Mouse (Mus musculus): ENCODE data around the gene Zc3h12d. TPM values are rescaled to one million over a fixed set of nuclear protein-coding genes. Genes with fewer than 3 reads are reported as not detected.

Zc3h12d gene
- polyA plus RNA-seq, 1 experiment: not detected

DNA sequence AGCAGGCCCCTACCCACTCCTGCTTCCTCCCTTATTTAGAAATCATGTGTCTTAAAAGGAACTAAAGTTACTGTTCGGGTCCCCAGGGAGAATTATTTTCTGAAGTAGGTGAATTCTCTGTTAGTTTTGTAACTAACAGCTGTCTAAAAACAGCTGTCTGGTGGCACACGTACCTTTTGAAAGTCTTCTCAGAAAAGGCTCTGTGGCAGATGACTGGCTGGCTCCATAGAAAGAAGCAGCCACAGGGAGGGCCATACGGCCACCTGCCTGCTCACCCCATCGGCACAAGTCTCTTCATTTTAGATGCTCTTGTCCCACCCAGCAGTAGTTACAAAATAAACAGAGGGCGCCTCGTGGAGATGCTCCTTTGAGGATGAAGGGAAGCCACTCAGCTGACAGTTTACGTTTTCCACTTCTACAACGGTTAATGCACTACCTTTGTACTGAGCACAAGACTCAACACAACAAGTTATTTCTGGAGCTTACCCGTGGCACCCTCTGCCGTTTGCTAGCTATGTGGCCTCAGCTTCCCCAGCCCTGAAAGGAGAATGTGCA lies 2.5 kb downstream of the Zc3h12d start:
- no peak for TF ChIP-seq MAX (IDR thresholded peaks at IDR 0.05)
- H3ac ChIP-seq (ENCODE audit: control insufficient read depth, insufficient read length, low read depth): no peak overlapping the region
- no peaks in the 10 kb centered on the region for H3K79me2 ChIP-seq (ENCODE audit: control insufficient read depth, insufficient read depth)
- H3K4me3 ChIP-seq (ENCODE audit: insufficient read depth, poor library complexity, severe bottlenecking): no peak overlapping the region
- H3K79me3 ChIP-seq (ENCODE audit: low read depth): no peaks in the 10 kb centered on the region
- no peaks in the 10 kb centered on the region for H3K36me3 ChIP-seq (ENCODE audit: control insufficient read depth, insufficient read depth)
- no peaks in the 10 kb centered on the region for H3K27me3 ChIP-seq (ENCODE audit: control insufficient read depth, insufficient read depth, insufficient read length)

DNA sequence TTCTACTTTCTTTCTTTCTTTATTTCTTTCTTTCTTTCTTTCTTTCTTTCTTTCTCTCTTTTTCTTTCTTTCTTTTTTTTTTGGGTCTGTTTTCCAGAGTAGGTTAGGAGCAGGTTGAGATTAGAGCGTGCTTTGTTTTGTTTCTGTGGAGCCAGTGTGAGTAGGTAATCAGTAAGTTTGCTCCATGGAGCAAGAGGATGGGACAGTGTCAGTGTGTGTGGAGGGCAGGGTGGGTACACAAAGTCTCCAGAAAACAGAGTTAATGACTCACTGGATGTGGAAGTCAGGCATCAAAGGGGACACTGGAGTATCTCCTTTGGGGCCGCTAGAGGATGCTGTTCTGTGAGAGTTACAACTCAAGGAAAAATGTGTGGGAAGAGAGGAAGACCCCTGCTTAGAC lies 4.6 kb downstream of the Zc3h12d start:
- no peak overlapping the region for H3K4me3 ChIP-seq (ENCODE audit: insufficient read depth, poor library complexity, severe bottlenecking)
- no peaks in the 10 kb centered on the region for H3K79me2 ChIP-seq (ENCODE audit: control insufficient read depth, insufficient read depth)
- no peak overlapping the region for H3ac ChIP-seq (ENCODE audit: control insufficient read depth, insufficient read length, low read depth)
- TF ChIP-seq CTCF (IDR thresholded peaks at IDR 0.05; ENCODE audit: control insufficient read depth, insufficient read depth, insufficient read length) (no peak), FOSL1 (IDR thresholded peaks at IDR 0.05; ENCODE audit: insufficient read depth, low read length, poor library complexity, severe bottlenecking) (no peak), USF1 (IDR thresholded peaks at IDR 0.05; ENCODE audit: low read depth) (no peak), MYOD1 (IDR thresholded peaks at IDR 0.05; ENCODE audit: control insufficient read depth, insufficient read length, low read depth) (no peak), MAX (IDR thresholded peaks at IDR 0.05) (no peak), CEBPB (IDR thresholded peaks at IDR 0.05; ENCODE audit: low read depth) (no peak), MYOG (IDR thresholded peaks at IDR 0.05; ENCODE audit: control insufficient read depth, extremely low read depth, insufficient read length) (no peak)
- no peaks in the 10 kb centered on the region for H3K79me3 ChIP-seq (ENCODE audit: low read depth)
- no peaks in the 10 kb centered on the region for H3K27me3 ChIP-seq (ENCODE audit: control insufficient read depth, insufficient read depth, insufficient read length)
- H3K36me3 ChIP-seq (ENCODE audit: control insufficient read depth, insufficient read depth): no peaks in the 10 kb centered on the region

DNA sequence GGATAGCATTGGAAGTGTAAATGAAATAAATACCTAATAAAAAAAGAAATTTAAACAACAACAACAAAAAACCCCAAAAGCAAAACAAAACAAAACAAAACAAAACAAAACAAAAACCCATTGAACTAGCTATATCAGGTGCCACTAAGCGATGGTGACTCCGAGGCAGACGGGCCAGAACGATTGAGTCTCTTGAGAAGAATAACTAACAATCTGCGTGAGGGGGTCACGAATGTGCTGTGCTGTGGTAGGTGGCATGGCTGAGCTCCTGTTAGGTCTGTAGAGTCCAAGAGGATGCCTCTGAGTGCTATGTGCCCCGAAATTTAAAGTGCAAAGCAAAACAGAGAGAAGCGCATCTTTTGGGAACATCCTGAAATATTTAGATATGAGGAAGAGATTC lies 5.2 kb downstream of the Zc3h12d start:
- no peak for TF ChIP-seq CTCF (IDR thresholded peaks at IDR 0.05; ENCODE audit: control insufficient read depth, insufficient read depth, insufficient read length)
- no peak for TF ChIP-seq FOSL1 (IDR thresholded peaks at IDR 0.05; ENCODE audit: insufficient read depth, low read length, poor library complexity, severe bottlenecking)
- no peak for TF ChIP-seq MYOG (IDR thresholded peaks at IDR 0.05; ENCODE audit: control insufficient read depth, extremely low read depth, insufficient read length)
- no peak for TF ChIP-seq MAX (IDR thresholded peaks at IDR 0.05)
- TF ChIP-seq MYOD1 (IDR thresholded peaks at IDR 0.05; ENCODE audit: control insufficient read depth, insufficient read length, low read depth): no peak
- TF ChIP-seq USF1 (IDR thresholded peaks at IDR 0.05; ENCODE audit: low read depth): no peak
- TF ChIP-seq CEBPB (IDR thresholded peaks at IDR 0.05; ENCODE audit: low read depth): no peak
- H3ac ChIP-seq (ENCODE audit: control insufficient read depth, insufficient read length, low read depth): no peak overlapping the region

DNA sequence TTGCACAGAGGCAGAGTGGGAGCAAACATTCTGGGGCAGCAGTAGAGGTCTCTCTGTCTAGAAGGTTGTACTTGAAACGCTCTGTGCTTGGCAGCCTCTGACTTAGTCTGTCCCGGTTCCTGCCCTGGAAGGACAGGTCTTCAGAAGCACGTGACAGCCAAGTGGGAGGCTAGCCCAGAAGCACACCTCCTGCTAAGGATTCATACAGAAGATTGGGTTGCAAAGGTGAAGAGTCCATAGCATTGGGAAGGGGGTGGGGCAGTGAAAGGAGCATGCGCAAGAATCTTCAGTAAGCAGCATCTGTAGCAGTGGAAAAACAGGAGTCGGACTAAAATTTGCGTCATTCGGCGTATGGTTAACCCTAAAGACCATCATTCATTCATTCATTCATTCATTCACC lies 5.8 kb downstream of the Zc3h12d start:
- Histone ChIP-seq H3K79me2 (ENCODE audit: control insufficient read depth, insufficient read depth) (no peaks in the 10 kb centered on the region), H3K36me3 (ENCODE audit: control insufficient read depth, insufficient read depth) (no peaks in the 10 kb centered on the region), H3K27me3 (ENCODE audit: control insufficient read depth, insufficient read depth, insufficient read length) (no peaks in the 10 kb centered on the region), H3K79me3 (ENCODE audit: low read depth) (no peaks in the 10 kb centered on the region), H3ac (ENCODE audit: control insufficient read depth, insufficient read length, low read depth) (no peak overlapping the region), H3K4me3 (ENCODE audit: insufficient read depth, poor library complexity, severe bottlenecking) (no peak overlapping the region)
- TF ChIP-seq CEBPB (IDR thresholded peaks at IDR 0.05; ENCODE audit: low read depth) (no peak), CTCF (IDR thresholded peaks at IDR 0.05; ENCODE audit: control insufficient read depth, insufficient read depth, insufficient read length) (no peak), MYOG (IDR thresholded peaks at IDR 0.05; ENCODE audit: control insufficient read depth, extremely low read depth, insufficient read length) (no peak), MYOD1 (IDR thresholded peaks at IDR 0.05; ENCODE audit: control insufficient read depth, insufficient read length, low read depth) (no peak), USF1 (IDR thresholded peaks at IDR 0.05; ENCODE audit: low read depth) (no peak), FOSL1 (IDR thresholded peaks at IDR 0.05; ENCODE audit: insufficient read depth, low read length, poor library complexity, severe bottlenecking) (no peak), MAX (IDR thresholded peaks at IDR 0.05) (no peak)

More for the DNA sequence above, 5.2 kb downstream of the Zc3h12d start:
- no peaks in the 10 kb centered on the region for H3K36me3 ChIP-seq (ENCODE audit: control insufficient read depth, insufficient read depth)
- H3K27me3 ChIP-seq (ENCODE audit: control insufficient read depth, insufficient read depth, insufficient read length): no peaks in the 10 kb centered on the region
- no peak overlapping the region for H3K4me3 ChIP-seq (ENCODE audit: insufficient read depth, poor library complexity, severe bottlenecking)
- no peaks in the 10 kb centered on the region for H3K79me2 ChIP-seq (ENCODE audit: control insufficient read depth, insufficient read depth)
- no peaks in the 10 kb centered on the region for H3K79me3 ChIP-seq (ENCODE audit: low read depth)

GRCm38 (mm10) chr10:7838874-7839421 lies 6.7 kb downstream of the Zc3h12d start:
- Histone ChIP-seq H3K27me3 (ENCODE audit: control insufficient read depth, insufficient read depth, insufficient read length) (no peaks in the 10 kb centered on the region), H3K36me3 (ENCODE audit: control insufficient read depth, insufficient read depth) (no peaks in the 10 kb centered on the region), H3K4me3 (ENCODE audit: insufficient read depth, poor library complexity, severe bottlenecking) (no peak overlapping the region), H3ac (ENCODE audit: control insufficient read depth, insufficient read length, low read depth) (no peak overlapping the region), H3K79me2 (ENCODE audit: control insufficient read depth, insufficient read depth) (no peaks in the 10 kb centered on the region), H3K79me3 (ENCODE audit: low read depth) (no peaks in the 10 kb centered on the region)
- TF ChIP-seq CEBPB (IDR thresholded peaks at IDR 0.05; ENCODE audit: low read depth): no peak
- TF ChIP-seq MYOG (IDR thresholded peaks at IDR 0.05; ENCODE audit: control insufficient read depth, extremely low read depth, insufficient read length): no peak
- no peak for TF ChIP-seq USF1 (IDR thresholded peaks at IDR 0.05; ENCODE audit: low read depth)
- no peak for TF ChIP-seq MYOD1 (IDR thresholded peaks at IDR 0.05; ENCODE audit: control insufficient read depth, insufficient read length, low read depth)
- no peak for TF ChIP-seq FOSL1 (IDR thresholded peaks at IDR 0.05; ENCODE audit: insufficient read depth, low read length, poor library complexity, severe bottlenecking)
- TF ChIP-seq CTCF (IDR thresholded peaks at IDR 0.05; ENCODE audit: control insufficient read depth, insufficient read depth, insufficient read length): no peak
- no peak for TF ChIP-seq MAX (IDR thresholded peaks at IDR 0.05)

All from C2C12 (cell line).